Mouse (Mus musculus) neural tube, embryonic 14.5 days (tissue): ENCODE data around the gene Tuba1c. TPM values are rescaled to one million over a fixed set of nuclear protein-coding genes. Genes with fewer than 3 reads are reported as not detected.
A peak's percentile ranks its signal among the peaks of the same experiment; 100 is the strongest.

Experiments used
- ATAC-seq: fragments of 200-750 bp; cut with Nextera tagmentation; 2 replicates; pipeline ENCODE4 v1.8.0; 2017; ENCODE audit warnings: low read depth, mild to moderate bottlenecking, moderate TSS enrichment, moderate library complexity
- H3K27ac ChIP-seq: fragments of 300-500 bp; sonication (generic); 2 replicates; pipeline ENCODE4 v1.5.1; 2014; ENCODE audit warnings: low read depth, mild to moderate bottlenecking, control low read depth, low read length, moderate library complexity, mixed read lengths
- H3K27me3 ChIP-seq: fragments of 300-500 bp; sonication (generic); 2 replicates; pipeline ENCODE4 v1.6.1; 2014; ENCODE audit warnings: low read length; ENCODE audit not compliant: control insufficient read depth, insufficient read depth
- H3K36me3 ChIP-seq: fragments of 300-500 bp; sonication (generic); 2 replicates; pipeline ENCODE4 v1.6.1; 2014; ENCODE audit warnings: low read length, mixed read lengths; ENCODE audit not compliant: control insufficient read depth, insufficient read depth
- H3K4me1 ChIP-seq: fragments of 300-500 bp; sonication (generic); 2 replicates; pipeline ENCODE4 v1.6.1; 2014; ENCODE audit warnings: low read length; ENCODE audit not compliant: control insufficient read depth, insufficient read depth
- H3K4me2 ChIP-seq: fragments of 300-500 bp; sonication (generic); 2 replicates; pipeline ENCODE4 v1.6.1; 2014; ENCODE audit warnings: mild to moderate bottlenecking, low read depth, low read length, control low read depth
- H3K4me3 ChIP-seq: fragments of 300-500 bp; sonication (generic); 2 replicates; pipeline ENCODE4 v1.5.1; 2014; ENCODE audit warnings: low read depth, low read length, control low read depth, mixed read lengths
- H3K9ac ChIP-seq: fragments of 300-500 bp; sonication (generic); replicated peaks from 2 replicates; pipeline ENCODE4 v1.6.1; 2014; ENCODE audit warnings: low read depth, mild to moderate bottlenecking, control low read depth, low read length, mixed read lengths
- H3K9me3 ChIP-seq: fragments of 300-500 bp; sonication (generic); 2 replicates; pipeline ENCODE4 v1.6.1; 2016; ENCODE audit warnings: low read length; ENCODE audit not compliant: control insufficient read depth
- WGBS: fragments of 180-500 bp; shearing (Covaris S2); extraction: QIAGEN DNeasy Blood & Tissue Kit; methylation state at CpG from one replicate; pipeline ENCODE4 v1.1.7; 2014; 5-methylcytosine and 5-hydroxymethylcytosine counted together
- polyA plus RNA-seq: library from polyadenylated mRNA; unstranded; fragments of >200 nt; fragmentation: Nextera tagmentation; extraction: Ambion mirVana; gene quantifications from 2 replicates; pipeline ENCODE4 v1.2.1, GENCODE M21; 2014

Gene Tuba1c
- polyA plus RNA-seq, 1 experiment from 2014 or later: 7.3 TPM

DNA sequence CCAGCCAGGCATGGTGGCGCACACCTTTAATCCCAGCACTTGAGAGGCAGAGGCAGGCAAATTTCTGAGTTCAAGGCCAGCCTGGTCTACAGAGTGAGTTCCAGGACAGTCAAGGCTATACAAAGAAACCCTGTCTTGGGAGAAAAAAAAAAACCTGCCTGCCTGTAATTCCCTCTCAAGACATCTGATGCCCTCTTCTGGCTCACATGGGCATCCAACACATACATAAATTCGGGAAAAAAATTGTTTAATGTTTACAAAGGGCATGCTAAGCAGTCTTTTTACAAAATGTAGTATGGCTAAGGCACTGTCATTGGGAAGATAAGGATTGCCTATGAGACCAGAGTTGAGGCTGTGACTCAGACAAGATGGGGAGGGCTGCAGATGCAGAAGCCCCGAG, 50.1 kb downstream of the Tuba1c start:
- Histone ChIP-seq H3K4me2 (no peak overlapping the region), H3K9ac (no peak overlapping the region), H3K27ac (no peak overlapping the region), H3K9me3 (no peaks in the 10 kb centered on the region), H3K4me1 (peaks cover 4% of the 10 kb centered on the region; the same call in 1 of the 2 replicates), H3K36me3 (no peaks in the 10 kb centered on the region), H3K27me3 (no peaks in the 10 kb centered on the region), H3K4me3 (no peak overlapping the region)
- no peak for ATAC-seq
- 82% methylated on average over 3 of the region's 3 CpGs for WGBS

DNA sequence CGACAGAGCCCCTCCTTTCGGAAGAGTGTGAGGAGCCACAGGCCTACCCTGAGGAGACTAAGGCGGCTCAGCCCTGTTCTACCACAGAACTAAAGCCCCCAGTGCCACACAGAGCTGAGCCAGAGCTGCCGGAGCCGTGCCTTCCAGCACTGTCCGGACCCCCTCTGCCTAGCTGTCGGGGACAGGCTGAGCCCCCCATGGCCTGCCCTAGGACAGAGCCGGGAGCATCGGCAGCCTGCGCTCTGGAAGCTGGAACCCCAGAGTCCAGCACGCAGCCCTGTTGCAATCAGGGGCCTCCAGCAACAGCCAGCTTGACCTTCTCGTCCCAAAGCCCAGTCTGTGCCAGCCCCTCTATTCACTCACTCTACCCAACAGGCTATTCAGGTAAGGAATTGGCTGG, 52.6 kb downstream of the Tuba1c start:
- no peak for ATAC-seq
- peaks cover 23% of the 10 kb centered on the region for H3K27me3 ChIP-seq
- no peak overlapping the region for H3K27ac ChIP-seq
- no peaks in the 10 kb centered on the region for H3K9me3 ChIP-seq
- 95% methylated on average over 12 of the region's 12 CpGs for WGBS
- no peaks in the 10 kb centered on the region for H3K36me3 ChIP-seq
- H3K9ac ChIP-seq: no peak overlapping the region
- no peak overlapping the region for H3K4me3 ChIP-seq
- no peaks in the 10 kb centered on the region for H3K4me1 ChIP-seq
- H3K4me2 ChIP-seq: no peak overlapping the region

DNA sequence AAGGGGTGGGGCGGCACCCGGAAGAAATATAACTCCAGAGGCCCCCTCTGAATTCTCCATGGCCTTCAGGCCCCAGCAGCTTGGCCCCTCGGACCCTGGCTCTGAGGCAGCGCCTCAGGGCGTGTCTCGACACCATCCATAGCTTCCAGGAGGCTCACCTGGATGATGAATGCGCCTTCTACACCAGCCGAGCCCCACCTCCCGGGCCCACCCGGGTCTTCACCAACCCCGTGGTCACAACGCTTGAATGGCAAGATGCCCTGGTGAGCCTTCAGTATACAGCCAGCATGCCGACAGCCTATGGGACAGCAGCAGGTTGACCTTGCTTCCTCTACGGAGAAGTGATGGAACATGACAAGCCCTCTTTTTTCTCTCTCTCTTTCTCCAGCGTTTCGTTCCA, 53.1 kb downstream of the Tuba1c start:
- ATAC-seq: no peak
- Histone ChIP-seq H3K4me3 (no peak overlapping the region), H3K4me1 (no peaks in the 10 kb centered on the region), H3K27ac (no peak overlapping the region), H3K27me3 (peaks cover 27% of the 10 kb centered on the region), H3K36me3 (no peaks in the 10 kb centered on the region), H3K4me2 (no peak overlapping the region), H3K9ac (no peak overlapping the region), H3K9me3 (no peaks in the 10 kb centered on the region)
- 94% methylated on average over 16 of the region's 16 CpGs for WGBS

DNA sequence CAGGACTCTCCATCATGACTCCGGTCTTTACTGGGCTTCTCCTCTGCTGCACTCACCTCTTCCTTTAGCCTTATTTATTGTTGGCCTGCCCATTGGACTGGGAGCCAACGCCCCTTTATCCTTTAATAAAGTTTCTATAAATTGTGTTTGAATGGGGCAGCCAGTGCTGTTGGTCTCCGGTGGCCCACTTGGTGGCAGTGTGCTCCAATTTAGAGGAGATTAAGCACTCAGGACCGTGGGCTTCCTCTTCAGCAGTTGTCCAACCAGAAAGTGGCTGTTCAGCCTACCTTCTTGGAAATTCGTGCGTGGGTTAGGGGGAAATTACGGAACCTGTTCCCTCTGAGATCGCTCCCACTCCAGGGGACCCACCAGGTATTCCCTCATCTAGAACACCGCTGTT, 53.6 kb downstream of the Tuba1c start:
- H3K9ac ChIP-seq: no peak overlapping the region
- H3K4me2 ChIP-seq: no peak overlapping the region
- peaks cover 29% of the 10 kb centered on the region for H3K27me3 ChIP-seq
- H3K4me3 ChIP-seq: no peak overlapping the region
- WGBS: 71% methylated on average over 9 of the region's 9 CpGs
- no peak overlapping the region for H3K27ac ChIP-seq
- peaks cover 3% of the 10 kb centered on the region; the same call in 1 of the 2 replicates for H3K4me1 ChIP-seq
- no peaks in the 10 kb centered on the region for H3K9me3 ChIP-seq
- H3K36me3 ChIP-seq: no peaks in the 10 kb centered on the region
- no peak for ATAC-seq

DNA sequence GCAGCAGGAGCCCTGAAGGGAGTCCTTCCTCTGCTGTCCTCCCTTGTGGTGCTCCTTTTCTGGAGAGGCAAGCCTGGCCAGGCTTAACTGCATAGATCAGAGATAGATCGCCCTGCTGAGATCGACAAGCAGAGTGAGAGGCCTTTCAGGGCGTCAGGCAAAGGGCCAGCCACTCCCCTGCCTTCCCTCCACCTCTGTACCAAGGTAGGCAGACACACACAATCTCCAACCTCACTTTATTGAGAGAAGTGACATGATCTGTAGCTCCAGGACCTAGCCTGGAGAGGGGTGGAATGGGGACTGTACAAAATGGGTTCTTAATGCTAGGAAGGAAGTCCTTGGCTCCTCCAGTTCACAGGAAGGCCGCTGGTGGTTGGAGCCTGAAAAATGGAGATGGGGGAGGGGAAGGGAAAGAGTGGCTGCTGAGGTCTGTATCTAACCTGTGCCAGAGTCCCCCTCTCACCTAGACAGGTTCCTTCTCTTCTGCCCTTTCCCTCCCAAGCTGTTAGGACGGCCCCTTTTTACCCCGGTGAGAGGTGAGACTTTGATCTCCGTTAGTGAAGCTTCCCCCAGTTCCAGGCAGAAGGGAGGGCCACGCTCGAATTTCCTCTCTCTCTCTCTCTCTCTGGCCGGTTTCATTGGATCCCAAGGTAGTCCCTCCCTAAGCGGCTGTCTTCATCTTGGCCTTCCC, 54.3 kb downstream of the Tuba1c start:
- H3K4me3 ChIP-seq: no peak overlapping the region
- no peak overlapping the region for H3K27ac ChIP-seq
- H3K4me1 ChIP-seq: peaks cover 9% of the 10 kb centered on the region; the same call in 1 of the 2 replicates
- no peak overlapping the region for H3K9ac ChIP-seq
- no peak overlapping the region for H3K4me2 ChIP-seq
- H3K9me3 ChIP-seq: no peaks in the 10 kb centered on the region
- H3K27me3 ChIP-seq: peaks cover 36% of the 10 kb centered on the region
- WGBS: 9% methylated on average over 11 of the region's 11 CpGs
- ATAC-seq: no peak
- H3K36me3 ChIP-seq: no peaks in the 10 kb centered on the region

DNA sequence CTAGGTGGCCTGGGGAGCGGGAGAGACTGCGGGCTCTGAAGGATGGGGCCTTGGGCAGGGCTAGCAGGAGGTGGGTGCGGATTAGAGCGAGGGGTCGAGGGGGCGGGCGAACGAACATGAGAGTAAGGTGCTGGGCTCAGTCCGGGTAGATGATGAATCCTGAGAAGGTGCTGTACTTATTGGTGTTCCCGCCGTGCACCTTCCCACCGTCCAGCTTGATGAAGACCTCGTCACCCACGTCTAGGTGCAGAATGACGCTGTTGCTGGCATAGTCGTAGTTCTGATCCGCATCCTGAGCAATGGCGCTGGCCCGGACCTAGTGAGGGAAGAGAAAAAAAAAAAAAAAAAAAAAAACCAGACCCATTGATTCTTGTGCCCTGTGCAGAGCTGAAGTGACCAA, 54.9 kb downstream of the Tuba1c start:
- peaks cover 11% of the 10 kb centered on the region; the same call in 1 of the 2 replicates for H3K4me1 ChIP-seq
- 11% methylated on average over 19 of the region's 19 CpGs for WGBS
- no peak overlapping the region for H3K9ac ChIP-seq
- H3K4me3 ChIP-seq: no peak overlapping the region
- no peak overlapping the region for H3K4me2 ChIP-seq
- ATAC-seq: no peak
- peaks cover 42% of the 10 kb centered on the region for H3K27me3 ChIP-seq
- H3K9me3 ChIP-seq: no peaks in the 10 kb centered on the region
- H3K36me3 ChIP-seq: no peaks in the 10 kb centered on the region
- H3K27ac ChIP-seq: no peak overlapping the region

DNA sequence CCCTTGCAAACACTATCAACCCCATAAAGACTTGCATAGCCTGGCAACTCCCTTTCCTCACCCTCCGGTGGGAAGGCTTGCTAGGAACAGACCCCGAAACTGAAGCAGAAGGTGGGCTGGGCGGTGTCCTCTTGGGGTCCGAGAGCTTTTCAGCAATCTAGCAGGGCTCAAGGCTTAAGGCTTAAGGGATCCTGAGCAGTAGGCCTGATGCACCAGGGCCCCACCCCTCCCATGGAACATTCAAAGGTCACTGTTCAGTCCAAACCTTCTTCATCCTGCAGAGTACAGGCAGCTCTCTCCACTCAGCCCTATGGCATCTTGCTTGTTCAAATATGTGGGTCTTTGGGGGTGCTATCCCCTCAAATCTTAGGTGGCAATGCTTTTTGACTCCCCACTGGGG, 56.3 kb downstream of the Tuba1c start:
- Histone ChIP-seq H3K27ac (no peak overlapping the region), H3K4me2 (no peak overlapping the region)

DNA sequence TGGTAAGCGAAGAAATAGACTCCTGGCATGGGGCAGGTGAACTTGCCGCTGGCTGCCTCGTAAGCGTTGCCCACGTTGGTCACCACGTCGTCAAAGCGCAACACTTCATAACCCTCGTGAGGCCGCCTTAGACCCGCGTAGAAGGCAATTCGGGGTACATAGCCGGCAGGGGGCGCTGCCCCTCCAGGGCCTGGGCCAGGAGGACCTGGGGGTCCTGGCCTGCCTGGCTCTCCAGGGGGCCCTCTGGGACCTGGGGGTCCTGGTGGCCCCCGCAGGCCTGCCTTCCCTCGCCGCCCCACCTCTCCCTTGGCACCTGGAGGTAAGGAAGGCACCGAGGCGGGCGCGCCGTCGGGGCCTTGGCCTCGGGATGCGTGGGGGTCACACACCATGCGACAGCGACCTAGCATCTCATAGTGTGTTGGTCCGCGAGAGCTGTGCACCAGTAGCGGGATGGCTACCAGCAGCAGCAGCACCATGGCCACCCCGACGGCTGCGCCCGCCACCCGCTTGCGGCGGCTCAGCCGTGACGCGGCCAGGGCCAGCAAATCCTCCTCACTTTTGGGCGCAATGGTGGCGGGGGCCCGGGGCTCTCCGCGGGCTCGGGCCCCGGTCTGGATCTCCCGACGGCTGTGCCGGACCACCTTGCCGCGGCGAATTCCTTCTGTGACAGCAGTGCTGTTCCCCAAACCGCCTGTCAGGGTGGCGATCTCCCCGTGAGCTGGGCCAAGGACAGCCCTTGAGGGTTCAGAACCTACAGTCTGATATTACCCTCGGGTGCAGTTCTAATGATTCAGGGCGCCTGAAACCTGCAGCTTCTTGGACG, 57.8 kb downstream of the Tuba1c start, which contains the start of gene C1ql4:
Gene C1ql4, minus strand, starts transcription at position 565 of the 823 bp plus-strand sequence.
- 8% methylated on average over 54 of the region's 60 CpGs for WGBS
- H3K27me3 ChIP-seq: peaks cover 44% of the 10 kb centered on the region
- ATAC-seq: no peak
- peaks cover 11% of the 10 kb centered on the region; the same call in 1 of the 2 replicates for H3K4me1 ChIP-seq
- H3K36me3 ChIP-seq: no peaks in the 10 kb centered on the region
- peak within 1 kb of the TSS; percentile 37; the same call in 1 of the 2 replicates for H3K9ac ChIP-seq
- no peak within 1 kb of the TSS for H3K27ac ChIP-seq
- H3K4me3 ChIP-seq: peak within 1 kb of the TSS; percentile 11; the same call in 1 of the 2 replicates
- H3K4me2 ChIP-seq: peak within 1 kb of the TSS; percentile 24; the same call in 1 of the 2 replicates
- H3K9me3 ChIP-seq: no peaks in the 10 kb centered on the region

More for the DNA sequence above, 56.3 kb downstream of the Tuba1c start:
- H3K9ac ChIP-seq: no peak overlapping the region
- WGBS: 66% methylated on average over 4 of the region's 4 CpGs
- no peak for ATAC-seq
- H3K4me1 ChIP-seq: peaks cover 11% of the 10 kb centered on the region; the same call in 1 of the 2 replicates
- peaks cover 44% of the 10 kb centered on the region for H3K27me3 ChIP-seq
- no peak overlapping the region for H3K4me3 ChIP-seq
- no peaks in the 10 kb centered on the region for H3K9me3 ChIP-seq
- H3K36me3 ChIP-seq: no peaks in the 10 kb centered on the region
